Mouse (Mus musculus) sigmoid colon, adult 10 weeks (tissue): ENCODE measurements around the gene Syt9. TPM values are rescaled to one million over a fixed set of nuclear protein-coding genes. Genes with fewer than 3 reads are reported as not detected.

Experiments
- polyA plus RNA-seq: library from polyadenylated mRNA; stranded (reverse); fragments of 350-450 nt; fragmentation: Illumina TruSeq; extraction: RNeasy Lipid Tissue Mini Kit (QIAGEN cat#74804); gene quantifications from one replicate; pipeline ENCODE4 v1.2.3, GENCODE M21; 2014; ENCODE audit warnings: low read depth, low replicate concordance

Gene Syt9
- polyA plus RNA-seq, result 1.1 TPM

GRCm38 (mm10) chr7:107370232-107371125 lies at the start of gene Syt9:
Gene Syt9 (plus strand): TSS chr7:107370728.

GRCm38 (mm10) chr7:107567261-107567671 lies 196.7 kb downstream of the Syt9 start, which contains the start of gene Olfml1:
Gene Olfml1 (plus strand): TSS chr7:107567446.

GRCm38 (mm10) chr7:107594857-107595402 lies 224.4 kb downstream of the Syt9 start, which contains the start of gene Ppfibp2:
Gene Ppfibp2 (plus strand): TSS chr7:107595207.

Other genes starting within 250 kb of the Syt9 start
- gene Olfr715, start 239.6 kb upstream of the Syt9 start, polyA plus RNA-seq, result not detected
- not detected for gene Olfr716, start 232.4 kb upstream of the Syt9 start, polyA plus RNA-seq
- not detected for gene Nlrp14, start 203.7 kb upstream of the Syt9 start, polyA plus RNA-seq
- gene Rbmxl2, start 161.3 kb upstream of the Syt9 start, polyA plus RNA-seq, result not detected
- 3.7 TPM for gene Olfml1, start 196.7 kb downstream of the Syt9 start, polyA plus RNA-seq
- gene Ppfibp2, start 224.5 kb downstream of the Syt9 start, polyA plus RNA-seq, result 11.9 TPM